Mouse (Mus musculus) bone marrow macrophage, adult 2 months (primary cell): ENCODE results near the gene Krtap3-3.

Experiments used
- CTCF ChIP-seq: IDR thresholded peaks from 2 replicates; pipeline ENCODE4 v1.5.1; 2012; ENCODE audit warnings: low read depth, mild to moderate bottlenecking, low read length, moderate library complexity
- POLR2A ChIP-seq: IDR thresholded peaks from 2 replicates; pipeline ENCODE4 v1.6.1; 2012; ENCODE audit warnings: mild to moderate bottlenecking, low read depth, low read length, borderline replicate concordance

GRCm38 (mm10) chr11:99585096-99585495, 34.4 kb upstream of the Krtap3-3 start:
- TF ChIP-seq CTCF: no peak
- TF ChIP-seq POLR2A: no peak
